Mouse (Mus musculus): Measurements from ENCODE around the gene Cd247.
A peak's percentile ranks its signal among the peaks of the same experiment; 100 is the strongest.
"Not testable (repeated sequence)": the region's sequence is repeated elsewhere in the genome, so short reads cannot be mapped to it uniquely, and the experiment has no call there.

Gene Cd247

DNA sequence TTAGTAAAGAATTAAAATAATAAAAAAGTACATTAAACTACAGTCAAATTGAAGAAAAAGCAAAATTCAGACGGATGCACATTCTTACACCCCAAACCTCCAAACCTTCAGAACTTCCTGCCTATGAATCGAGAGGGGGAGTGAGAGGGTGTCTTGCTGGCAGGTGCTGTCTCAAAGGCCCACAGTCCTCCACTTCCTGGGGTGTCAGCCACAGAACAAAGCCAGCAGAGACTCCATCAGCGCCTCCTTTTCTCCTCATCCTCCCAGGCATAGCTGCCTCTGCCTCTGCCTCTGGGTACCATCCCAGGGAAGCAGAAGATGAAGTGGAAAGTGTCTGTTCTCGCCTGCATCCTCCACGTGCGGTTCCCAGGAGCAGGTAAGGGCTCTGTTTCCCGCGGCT lies at the start of gene Cd247:
TSS of gene Cd247 (plus strand) at position 171 of the 400 bp plus-strand sequence.
- no peak for DNase-seq

DNA sequence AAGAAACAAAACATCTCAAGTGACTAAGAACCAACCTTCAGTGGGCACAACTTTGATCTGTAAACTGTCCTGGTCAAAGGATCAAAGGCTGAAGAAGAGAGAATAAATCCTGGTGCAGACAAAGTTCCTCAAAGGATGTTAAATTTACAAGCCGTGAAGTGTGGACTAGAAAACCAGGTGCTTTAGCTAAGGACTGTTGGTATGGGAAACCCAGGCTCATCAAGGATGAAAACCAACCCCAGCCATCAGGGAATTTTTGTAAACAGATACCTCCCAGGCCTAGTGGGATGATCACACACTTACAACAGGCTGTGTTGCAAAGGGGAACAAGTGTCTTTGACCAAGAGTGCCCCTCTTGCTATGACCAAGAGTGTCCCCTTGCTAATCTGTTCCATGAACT lies 49.5 kb upstream of the Cd247 start:
- no peak for DNase-seq

DNA sequence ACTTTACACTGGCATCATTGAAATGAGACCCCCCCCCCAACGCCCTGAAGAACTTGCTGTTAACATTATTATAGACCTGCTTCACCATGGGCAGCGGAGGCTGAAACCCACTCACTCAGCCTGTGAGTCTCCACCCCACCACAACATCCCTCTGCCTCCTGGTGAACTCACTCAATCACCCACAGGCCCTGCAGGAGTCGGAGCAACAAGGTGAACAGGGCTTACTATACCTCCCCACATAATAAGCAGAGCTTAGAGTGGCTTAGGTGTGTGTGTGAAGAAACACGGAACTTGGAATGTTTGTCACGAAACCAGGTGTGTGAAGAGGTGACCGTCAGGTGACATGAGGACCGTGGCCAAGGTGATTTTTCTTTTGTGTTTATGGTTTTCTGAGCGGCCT lies 46.5 kb upstream of the Cd247 start:
- DNase-seq, result no peak

GRCm38 (mm10) chr1:165748053-165748452 lies 40.4 kb upstream of the Cd247 start:
- DNase-seq, result no peak

DNA sequence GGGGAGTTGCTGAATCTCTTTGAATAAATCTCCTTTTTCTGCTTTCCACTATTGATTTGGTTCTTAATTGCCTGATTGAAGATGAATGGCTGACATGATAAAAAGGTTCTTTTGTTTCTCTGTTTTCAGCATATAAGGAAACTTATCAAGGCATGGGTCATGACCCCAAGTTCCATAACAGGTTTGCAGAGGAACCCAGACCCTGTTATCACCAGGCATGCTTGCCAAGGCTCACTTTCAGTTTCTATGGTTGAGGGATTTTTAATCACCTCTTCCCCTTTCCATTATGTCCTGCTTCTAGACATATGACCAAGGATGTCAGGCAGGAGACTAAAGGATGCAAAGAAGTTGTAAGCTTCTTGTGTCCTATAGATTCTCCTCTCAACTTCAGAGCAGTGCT lies 37.3 kb upstream of the Cd247 start:
- DNase-seq, result no peak

DNA sequence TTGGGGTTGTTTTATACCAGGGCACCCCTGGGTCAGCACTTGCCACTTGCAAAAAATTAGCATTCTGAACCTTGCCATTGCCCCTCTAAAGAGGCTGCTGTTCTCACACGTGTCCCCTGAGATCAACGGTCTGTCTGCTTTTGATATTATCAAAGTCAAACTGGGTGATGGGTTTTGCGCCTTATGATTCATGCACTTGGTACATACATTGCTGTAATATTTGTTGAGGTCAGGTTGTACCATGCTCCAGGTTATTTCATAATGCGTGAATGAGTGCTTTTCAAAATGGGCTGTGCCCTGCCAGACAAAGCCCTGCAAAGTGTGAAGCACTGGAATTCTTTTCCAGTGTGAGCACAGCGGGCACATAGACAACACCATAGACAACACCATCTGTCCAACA lies 36.6 kb upstream of the Cd247 start:
- no peak for DNase-seq

DNA sequence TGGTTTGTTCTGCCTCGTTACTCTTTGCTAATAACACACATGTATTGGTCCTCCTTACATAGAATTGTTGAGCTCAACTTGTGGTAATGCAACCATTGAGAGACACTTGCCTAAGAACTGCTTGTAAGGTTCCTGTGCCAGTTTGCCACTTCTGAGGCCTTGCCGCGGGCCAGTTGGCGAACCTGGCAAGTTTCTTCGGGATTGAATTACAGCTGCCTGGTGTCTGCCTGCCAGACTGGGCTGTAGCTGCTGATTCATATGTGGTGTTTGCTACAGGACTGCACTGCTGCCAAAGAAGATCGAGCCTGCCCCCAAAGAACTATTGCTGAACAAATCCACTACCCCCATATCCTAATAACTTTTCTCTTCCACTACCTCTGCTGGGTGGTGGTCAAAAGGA lies 34.3 kb upstream of the Cd247 start:
- DNase-seq, result no peak

GRCm38 (mm10) chr1:165755194-165755593 lies 33.3 kb upstream of the Cd247 start:
- no peak for DNase-seq

DNA sequence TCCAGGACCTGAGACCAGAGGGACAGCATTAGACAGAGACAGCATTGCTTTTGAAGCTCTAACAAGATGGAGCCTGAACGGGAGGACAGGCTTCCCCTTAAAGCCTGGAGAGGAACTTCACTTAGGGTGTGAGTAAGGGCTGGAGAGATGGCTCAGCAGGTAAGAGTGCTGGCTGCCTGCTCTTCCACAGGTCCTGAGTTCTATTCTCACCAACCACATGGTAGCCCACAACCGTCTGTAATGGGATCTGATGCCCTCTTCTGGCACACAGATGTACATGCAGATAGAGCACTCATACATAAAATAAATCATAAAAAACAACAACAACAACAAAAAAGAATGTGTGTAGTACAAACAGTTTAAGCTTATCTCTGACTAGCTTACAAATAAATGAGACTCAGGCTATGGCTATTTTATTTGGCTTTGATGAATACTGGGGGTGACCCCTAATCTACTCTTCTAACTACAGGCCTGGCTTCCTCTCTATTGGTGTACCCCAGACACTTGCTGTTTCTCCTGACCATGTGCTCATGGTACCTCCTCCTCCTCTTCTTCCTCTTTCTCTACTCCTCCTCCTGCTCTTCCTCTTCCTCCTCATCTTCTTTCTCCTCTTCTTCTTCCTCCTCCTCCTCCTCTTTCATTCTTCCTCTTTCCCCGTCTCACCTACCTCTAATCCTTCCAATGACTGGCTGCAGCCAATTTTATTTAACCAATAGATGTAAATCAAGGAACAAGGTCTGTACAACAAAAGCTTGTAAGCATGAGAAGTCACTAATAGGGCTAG lies 26.8 kb upstream of the Cd247 start:
- DNase-seq, result no peak

GRCm38 (mm10) chr1:165762498-165762897 lies 26.0 kb upstream of the Cd247 start:
- not testable (repeated sequence) for DNase-seq

GRCm38 (mm10) chr1:165762914-165763634 lies 25.4 kb upstream of the Cd247 start:
- no peak for DNase-seq

DNA sequence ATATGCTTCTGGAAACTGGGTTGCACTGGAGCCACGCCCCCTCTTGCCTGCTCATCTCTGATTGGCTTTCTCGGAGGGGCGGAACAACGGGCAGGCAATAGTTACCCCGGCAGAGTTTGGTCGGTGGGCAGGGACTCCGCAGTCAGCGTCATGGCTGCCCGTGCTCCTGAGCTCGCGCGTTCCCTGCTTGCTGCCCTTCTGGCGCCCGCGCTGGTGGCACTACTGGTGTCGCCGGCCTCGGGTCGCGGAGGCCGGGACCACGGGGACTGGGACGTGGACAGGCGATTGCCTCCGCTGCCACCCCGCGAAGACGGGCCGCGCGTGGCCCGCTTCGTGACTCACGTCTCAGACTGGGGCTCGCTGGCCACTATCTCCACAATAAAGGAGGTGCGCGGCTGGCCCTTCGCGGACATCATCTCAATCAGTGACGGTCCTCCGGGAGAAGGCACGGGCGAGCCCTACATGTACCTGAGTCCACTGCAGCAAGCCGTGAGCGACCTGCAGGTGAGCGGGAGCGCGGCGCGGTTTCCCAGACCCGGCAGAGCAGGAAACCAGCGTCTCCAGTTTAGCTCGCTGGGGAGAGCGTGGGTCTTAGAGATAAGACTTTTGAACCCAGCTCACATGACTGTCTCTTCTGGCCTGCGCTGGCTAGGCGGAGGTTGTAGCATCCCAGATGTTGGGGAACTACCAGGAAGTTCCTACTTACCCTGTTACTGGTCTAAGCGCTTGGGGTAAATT lies 24.7 kb upstream of the Cd247 start, which contains the start of gene Creg1:
TSS of gene Creg1 (plus strand) at position 112 of the 738 bp plus-strand sequence.
- peak; percentile 94 for DNase-seq

DNA sequence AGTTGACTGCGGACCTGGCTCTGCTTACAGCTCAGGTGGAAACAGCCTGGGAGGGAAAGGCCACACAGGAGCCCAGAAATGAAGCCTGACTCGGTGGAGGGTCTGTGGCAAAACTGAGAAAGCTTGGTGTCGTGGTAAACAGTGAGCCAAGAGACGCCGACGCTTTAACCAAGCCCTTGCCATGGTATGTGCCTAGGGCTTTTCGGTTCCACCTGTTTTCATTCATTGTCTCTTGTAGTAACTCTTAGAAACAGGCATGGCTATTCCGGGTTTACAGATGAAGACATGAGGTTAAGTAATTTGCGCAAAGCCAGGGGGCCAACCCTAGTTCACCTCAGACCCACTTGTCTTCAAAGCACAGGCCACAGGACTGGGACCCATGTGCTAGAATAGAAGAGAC lies 23.9 kb upstream of the Cd247 start:
- DNase-seq, result no peak

DNA sequence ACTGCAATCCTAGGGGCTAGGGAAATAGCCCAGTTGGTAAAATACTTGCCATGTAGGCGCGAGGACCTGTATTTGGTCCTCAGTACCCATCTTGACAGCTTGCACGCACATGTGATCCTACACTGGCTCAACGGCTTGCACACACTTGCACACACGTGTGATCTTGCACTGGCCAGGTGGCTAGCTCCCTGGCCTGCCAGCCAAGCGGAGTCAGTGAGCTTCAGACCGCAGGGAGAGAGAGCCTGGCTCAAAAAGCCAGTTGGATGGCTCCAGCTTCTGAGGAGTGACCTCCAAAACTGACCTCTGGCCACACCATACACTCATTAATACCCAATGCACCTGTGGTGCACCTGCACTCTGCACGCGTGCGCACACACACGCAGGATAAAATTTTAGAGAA lies 23.4 kb upstream of the Cd247 start:
- no peak for DNase-seq

DNA sequence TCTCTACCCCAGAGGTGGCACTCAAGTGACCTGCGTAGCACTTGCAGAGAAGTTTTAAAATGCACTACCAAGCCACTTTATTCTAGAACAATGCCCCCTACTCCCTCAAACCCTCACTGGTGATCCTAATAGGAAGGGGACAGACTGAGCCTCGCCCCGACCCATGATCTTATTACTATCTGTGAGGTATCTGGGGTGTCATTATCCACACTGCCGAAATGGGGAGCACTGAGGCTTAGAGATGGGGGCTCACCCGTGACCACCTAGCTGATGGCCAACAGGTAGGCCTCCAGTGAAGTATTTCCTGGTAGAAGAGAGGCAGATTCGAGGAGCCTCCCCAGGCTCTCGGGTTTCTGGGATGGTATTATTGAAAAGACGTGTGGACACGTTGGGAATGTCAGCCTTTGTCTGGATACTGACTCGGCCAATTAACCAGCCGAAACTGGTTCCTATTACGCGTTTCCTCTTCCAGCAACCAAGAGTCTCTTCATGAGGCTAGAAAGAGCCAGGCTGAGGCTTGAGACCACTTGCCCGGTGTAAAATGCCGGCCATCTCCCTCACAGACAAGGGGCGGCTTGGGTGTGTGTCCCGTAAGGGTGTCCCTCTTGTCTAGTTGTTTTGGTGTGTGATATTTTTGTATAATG lies 22.7 kb upstream of the Cd247 start:
- DNase-seq, result no peak

DNA sequence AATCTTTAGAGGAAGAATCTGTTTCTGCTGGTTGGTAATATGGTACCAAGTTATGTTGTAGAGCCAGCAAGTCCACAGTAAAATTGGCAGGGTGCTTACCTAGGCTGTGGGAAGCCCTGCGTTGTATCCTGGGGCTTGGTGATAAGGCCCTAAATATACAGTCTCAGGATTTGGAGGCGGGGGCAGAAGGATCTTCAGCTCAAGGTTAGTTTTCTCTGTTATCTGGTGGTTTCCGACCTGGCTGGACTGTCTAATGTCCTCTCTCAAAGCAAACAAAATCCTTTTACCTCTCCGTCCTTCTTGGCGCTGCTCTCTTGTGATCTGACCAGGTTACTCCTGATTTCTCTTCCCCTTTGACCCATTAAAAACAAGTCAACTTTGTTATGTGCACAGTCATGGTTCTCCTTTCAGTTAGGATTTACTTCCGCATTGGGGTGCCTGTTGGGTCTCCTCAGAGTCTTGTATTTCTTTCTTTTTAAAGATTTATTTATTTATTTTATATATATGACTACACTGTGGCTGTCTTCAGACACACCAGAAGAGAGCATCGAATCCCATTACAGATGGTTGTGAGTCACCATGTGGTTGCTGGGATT lies 22.1 kb upstream of the Cd247 start:
- DNase-seq, result no peak

DNA sequence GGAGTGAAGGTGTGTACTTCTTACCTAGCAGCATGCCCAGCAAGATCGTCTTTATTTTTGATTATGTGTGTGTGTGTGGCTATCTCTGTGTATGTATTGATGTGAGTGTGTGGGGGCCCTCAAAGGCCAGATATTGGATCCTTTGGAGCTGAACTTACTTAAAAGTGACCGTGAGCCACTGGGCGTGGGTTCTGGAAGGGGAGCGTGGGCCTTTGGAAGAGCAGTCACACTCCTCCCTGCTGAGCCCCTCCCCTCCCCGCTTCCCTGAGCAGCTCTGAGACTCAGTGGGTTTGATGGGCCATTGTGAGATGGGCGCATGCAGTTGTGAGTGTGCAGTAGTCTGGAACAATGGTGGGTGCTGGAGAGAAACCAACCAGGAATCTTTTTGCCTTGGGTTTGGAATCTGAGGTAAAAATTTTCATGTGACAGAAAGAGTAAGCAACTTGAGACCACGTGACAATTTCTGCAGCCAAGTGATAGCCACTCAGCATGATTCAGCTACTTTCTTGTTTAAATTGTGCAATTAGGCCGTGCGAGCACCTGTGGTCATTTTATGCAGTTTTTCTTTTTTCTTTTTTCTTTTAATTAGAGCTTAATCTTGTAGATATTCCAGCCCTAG lies 19.5 kb upstream of the Cd247 start:
- DNase-seq, result no peak

DNA sequence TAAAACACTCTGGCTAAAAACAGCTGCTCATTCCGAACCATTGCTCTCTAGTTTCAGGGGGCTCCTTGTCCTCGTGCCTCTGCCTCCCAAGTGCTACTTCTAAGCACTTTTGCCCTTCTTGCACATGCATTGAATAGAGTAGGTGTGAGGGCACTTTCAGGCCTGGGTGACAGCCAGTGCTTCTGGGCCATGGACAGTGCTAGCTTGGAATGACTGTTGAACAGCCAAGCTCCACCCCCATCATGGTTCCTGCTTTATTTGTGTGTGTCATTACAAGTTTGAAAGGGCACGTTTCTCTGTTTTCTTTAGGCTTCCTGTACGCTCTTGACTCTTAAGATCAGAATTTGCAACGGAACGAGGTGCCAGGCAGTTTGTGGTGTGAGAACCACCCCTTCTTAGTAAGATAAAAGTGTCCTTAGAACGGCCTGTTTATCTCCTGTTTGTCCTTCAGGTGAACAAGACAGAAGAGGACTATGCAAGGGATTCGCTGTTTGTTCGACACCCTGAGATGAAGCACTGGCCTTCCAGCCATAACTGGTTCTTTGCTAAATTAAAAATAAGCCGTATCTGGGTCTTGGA lies 18.2 kb upstream of the Cd247 start:
- DNase-seq, result no peak

DNA sequence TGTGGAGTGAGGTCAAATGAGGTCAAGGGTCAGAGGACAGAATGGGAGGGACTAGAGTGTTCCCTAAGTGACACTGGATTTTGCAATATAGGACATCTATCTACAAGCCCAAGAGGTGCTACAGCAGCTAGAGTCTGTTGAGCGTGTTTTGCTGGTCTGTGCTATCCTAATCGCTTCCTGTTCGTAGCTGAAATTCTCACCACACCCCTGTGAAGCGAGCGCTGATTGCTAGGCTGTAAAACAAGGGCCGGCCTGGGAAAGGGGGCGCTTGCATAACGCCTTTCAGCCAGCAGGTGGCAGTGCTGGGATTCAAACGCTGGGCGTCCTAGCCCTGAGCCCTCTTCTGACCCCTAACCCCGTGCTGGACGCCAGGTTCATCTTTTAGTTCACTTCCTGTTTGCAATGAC lies 17.0 kb upstream of the Cd247 start:
- DNase-seq, result peak; percentile 57

- no peak for DNase-seq
Measured at GRCm38 (mm10) chr1:165771998-165772397, 16.5 kb upstream of the Cd247 start.

DNA sequence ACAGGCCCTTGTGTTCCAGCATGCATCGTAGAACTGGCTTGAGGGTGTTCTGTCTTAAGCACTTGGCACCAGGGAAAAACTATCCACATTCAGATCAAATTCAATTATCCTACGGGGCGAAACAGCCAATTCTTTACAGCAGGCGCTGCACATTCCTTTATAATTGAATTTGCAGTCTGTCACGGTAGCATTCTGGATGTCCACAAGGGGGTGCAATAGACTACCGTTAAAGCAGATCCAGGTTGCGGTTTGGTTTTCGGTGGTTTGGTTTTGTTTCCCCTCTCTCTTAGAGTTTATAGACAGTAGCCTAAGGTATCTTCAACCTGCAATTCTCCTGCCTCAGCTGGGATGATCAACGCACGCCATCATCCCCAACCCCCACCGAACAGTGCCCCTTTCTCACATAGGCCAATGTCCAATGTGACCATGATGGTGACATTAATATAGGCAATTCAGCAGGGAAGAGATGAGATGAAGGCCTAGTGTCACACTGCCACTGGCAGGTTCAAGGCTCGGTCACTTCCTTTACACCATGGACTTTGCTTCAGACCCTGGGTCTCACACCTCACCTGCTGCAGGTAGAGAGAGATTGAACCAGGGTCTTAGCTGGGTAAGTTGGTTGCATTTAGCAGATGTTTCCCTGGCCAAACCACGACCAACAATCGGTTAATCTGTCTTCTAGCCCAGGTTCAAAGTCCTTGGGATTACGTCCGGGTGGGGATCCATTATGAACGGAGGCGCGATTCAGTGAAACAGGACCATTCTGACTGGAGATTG lies 12.8 kb upstream of the Cd247 start:
- DNase-seq, result peak; percentile 42

Data from cerebellum, adult 8-10 months (tissue).